Mouse (Mus musculus): Measurements from ENCODE around the gene Pcgf2. TPM values are rescaled to one million over a fixed set of nuclear protein-coding genes. Genes with fewer than 3 reads are reported as not detected.
"Not testable (repeated sequence)": the region's sequence is repeated elsewhere in the genome, so short reads cannot be mapped to it uniquely, and the experiment has no call there.

Pcgf2 gene
- polyA plus RNA-seq, 1 experiment from 2014 or later, result 22.6 TPM

DNA sequence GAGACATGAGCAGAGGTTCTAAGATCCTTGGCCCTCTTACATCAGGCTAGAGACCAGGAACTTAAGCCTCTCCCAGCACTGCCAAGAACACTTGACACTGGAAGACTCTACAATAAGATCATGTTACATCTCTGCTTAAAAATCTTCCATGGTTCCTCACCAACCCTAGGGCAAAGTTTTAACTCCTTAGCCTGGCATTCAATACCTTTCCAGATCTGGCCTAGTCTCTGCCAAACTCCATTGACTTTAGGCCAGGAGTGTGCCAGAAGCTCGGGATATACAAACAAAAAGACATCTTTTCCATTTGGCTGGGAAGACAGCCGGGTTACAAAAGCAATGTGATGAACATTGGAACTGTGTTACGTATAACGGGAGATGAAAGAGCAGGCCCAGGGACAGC is 37.3 kb upstream of the Pcgf2 start:
- 74% methylated on average over 4 of the region's 4 CpGs for WGBS

GRCm38 (mm10) chr11:97736645-97737044 is 36.3 kb upstream of the Pcgf2 start:
- Histone ChIP-seq H3K9me3 (no peaks in the 10 kb centered on the region), H3K9ac (no peak overlapping the region), H3K4me3 (no peak overlapping the region), H3K27me3 (no peaks in the 10 kb centered on the region), H3K36me3 (peaks cover 13% of the 10 kb centered on the region), H3K27ac (replicated peaks) (no peak overlapping the region), H3K4me1 (replicated peaks) (peaks cover 26% of the 10 kb centered on the region), H3K4me2 (no peak overlapping the region)
- WGBS, result 97% methylated on average over 5 of the region's 5 CpGs
- ATAC-seq (ENCODE audit: low read depth), result no peak

More for the DNA sequence above, 37.3 kb upstream of the Pcgf2 start:
- Histone ChIP-seq H3K4me3 (no peak overlapping the region), H3K27me3 (no peaks in the 10 kb centered on the region), H3K9ac (no peak overlapping the region), H3K36me3 (peaks cover 4% of the 10 kb centered on the region; the same call in 1 of the 2 replicates), H3K4me1 (replicated peaks) (peaks cover 33% of the 10 kb centered on the region), H3K27ac (replicated peaks) (no peak overlapping the region), H3K9me3 (no peaks in the 10 kb centered on the region), H3K4me2 (no peak overlapping the region)
- ATAC-seq (ENCODE audit: low read depth), result no peak

DNA sequence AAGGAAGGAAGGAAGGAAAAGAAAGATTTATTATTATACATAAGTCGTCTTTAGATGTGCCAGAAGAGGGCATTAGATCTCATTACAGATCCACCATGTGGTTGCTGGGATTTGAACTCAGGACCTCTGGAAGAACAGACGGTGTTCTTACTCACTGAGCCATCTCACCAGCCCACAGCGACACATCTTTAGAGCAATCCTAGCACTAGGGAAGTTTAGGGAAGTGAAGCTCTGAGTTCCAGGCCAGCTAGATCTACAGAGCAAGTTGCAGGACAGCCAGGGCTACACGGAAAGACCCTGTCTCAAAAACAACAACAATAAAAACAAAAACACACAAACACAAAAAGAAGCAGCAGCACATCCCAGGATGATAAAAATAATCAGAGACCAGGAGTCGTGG is 34.5 kb upstream of the Pcgf2 start:
- ATAC-seq (ENCODE audit: low read depth); H3K9me3 ChIP-seq: not testable (repeated sequence)

DNA sequence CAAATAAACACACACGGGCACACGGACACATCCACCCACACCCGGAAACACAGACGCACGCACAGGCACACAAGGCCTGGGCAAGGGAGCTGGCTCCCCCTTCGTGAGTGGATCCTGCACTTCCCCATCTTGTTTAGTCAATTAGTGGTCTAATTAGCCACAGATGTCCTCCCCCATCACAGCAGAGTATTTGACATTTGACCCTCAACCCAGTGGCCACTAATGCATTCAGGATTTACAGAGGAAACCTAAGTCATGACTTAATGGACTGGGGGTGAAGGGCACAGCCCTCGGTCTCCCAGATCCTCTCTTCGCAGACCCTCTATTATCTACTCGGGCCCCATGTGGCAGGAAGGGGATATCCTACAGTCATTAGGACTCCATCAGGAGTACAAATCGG is 33.4 kb upstream of the Pcgf2 start:
- WGBS, result 47% methylated on average over 10 of the region's 10 CpGs
- Histone ChIP-seq H3K4me1 (replicated peaks) (peaks cover 12% of the 10 kb centered on the region), H3K4me3 (no peak overlapping the region), H3K9ac (no peak overlapping the region), H3K4me2 (no peak overlapping the region), H3K27me3 (no peaks in the 10 kb centered on the region), H3K27ac (replicated peaks) (no peak overlapping the region; the same call in 1 of the 2 replicates), H3K36me3 (peaks cover 41% of the 10 kb centered on the region), H3K9me3 (no peaks in the 10 kb centered on the region)
- ATAC-seq (ENCODE audit: low read depth), result no peak

More for the DNA sequence above, 34.5 kb upstream of the Pcgf2 start:
- not testable (repeated sequence) for H3K4me2 ChIP-seq; H3K4me3 ChIP-seq; H3K27ac ChIP-seq (replicated peaks); H3K27me3 ChIP-seq; H3K9ac ChIP-seq
- Histone ChIP-seq H3K36me3 (peaks cover 30% of the 10 kb centered on the region), H3K4me1 (replicated peaks) (peaks cover 13% of the 10 kb centered on the region)
- 88% methylated on average over 5 of the region's 5 CpGs for WGBS

DNA sequence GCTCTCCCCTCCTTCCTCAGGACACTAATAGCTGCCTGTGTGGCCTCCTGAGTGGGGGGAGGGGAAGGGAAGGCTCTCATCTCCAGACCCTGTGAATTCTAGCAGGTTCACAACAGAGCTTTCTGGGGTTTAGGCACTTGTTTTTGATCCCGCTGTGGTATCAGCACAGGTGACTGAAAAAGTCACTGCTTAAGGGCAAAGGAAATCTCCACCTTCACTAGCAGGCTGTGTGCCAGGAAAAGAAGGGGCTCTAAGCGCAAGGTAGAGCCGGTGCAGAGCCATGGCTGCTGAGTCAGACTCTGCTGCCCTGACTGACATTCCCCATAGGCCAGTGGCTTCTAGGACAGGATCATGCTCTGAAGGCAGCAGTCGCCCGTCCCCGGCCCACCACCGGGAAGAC is 28.4 kb upstream of the Pcgf2 start:
- peaks cover 6% of the 10 kb centered on the region for H3K4me1 ChIP-seq (replicated peaks)
- WGBS, result 89% methylated on average over 7 of the region's 7 CpGs
- peaks cover 90% of the 10 kb centered on the region for H3K36me3 ChIP-seq
- no peak for ATAC-seq (ENCODE audit: low read depth)
- H3K27me3 ChIP-seq, result no peaks in the 10 kb centered on the region
- H3K9ac ChIP-seq, result no peak overlapping the region
- no peak overlapping the region for H3K4me2 ChIP-seq
- no peak overlapping the region for H3K27ac ChIP-seq (replicated peaks)
- H3K4me3 ChIP-seq, result no peak overlapping the region
- H3K9me3 ChIP-seq, result no peaks in the 10 kb centered on the region

GRCm38 (mm10) chr11:97728311-97728710 is 28.0 kb upstream of the Pcgf2 start:
- Histone ChIP-seq H3K27me3 (no peaks in the 10 kb centered on the region), H3K27ac (replicated peaks) (no peak overlapping the region), H3K4me1 (replicated peaks) (peaks cover 2% of the 10 kb centered on the region; the same call in 1 of the 2 replicates), H3K4me3 (no peak overlapping the region), H3K9ac (no peak overlapping the region), H3K36me3 (peaks cover 95% of the 10 kb centered on the region), H3K4me2 (no peak overlapping the region), H3K9me3 (no peaks in the 10 kb centered on the region)
- no peak for ATAC-seq (ENCODE audit: low read depth)
- WGBS, result 79% methylated on average over 7 of the region's 7 CpGs

DNA sequence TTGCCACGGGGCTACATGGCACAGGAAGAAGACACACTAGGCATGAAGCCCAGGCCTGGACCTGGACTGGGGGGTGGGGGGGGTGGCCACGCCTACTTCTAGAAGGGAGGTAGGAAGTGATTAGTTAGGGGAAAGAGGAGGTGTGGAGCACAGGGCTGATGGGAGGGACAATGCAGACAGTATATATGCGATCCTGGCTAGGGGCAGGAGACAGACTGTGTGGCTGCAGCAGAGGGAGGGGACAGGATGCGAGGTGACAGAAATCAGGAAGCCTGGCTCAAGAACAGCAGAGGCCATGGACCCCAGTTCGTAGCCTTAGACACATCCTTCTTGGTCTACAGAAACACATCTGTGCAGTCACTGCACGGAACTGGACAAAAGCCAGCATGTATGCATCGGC is 23.4 kb upstream of the Pcgf2 start:
- 83% methylated on average over 7 of the region's 7 CpGs for WGBS
- no peaks in the 10 kb centered on the region for H3K9me3 ChIP-seq
- H3K4me2 ChIP-seq, result no peak overlapping the region
- no peaks in the 10 kb centered on the region for H3K4me1 ChIP-seq (replicated peaks)
- no peaks in the 10 kb centered on the region for H3K27me3 ChIP-seq
- no peak overlapping the region for H3K4me3 ChIP-seq
- H3K9ac ChIP-seq, result no peak overlapping the region
- no peak for ATAC-seq (ENCODE audit: low read depth)
- H3K36me3 ChIP-seq, result peaks cover 99% of the 10 kb centered on the region
- no peak overlapping the region for H3K27ac ChIP-seq (replicated peaks)

DNA sequence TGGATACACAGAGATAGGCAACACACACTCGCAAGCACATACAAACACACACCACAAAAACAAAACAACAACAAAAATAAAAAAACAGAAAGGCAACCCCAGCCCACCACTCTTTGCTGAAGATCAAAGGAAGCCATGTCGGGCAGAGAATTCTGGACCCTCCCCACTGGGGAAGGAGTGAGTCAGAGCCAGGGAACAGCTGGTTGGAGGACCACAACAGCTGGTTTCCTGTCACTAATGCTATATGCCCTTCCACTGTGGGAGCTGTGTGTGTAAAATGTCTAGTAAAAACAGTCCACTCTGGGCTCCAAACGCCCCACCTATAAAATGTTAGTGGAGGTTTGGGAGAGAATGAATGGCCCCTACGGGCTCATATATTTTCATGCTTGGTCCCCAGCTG is 21.0 kb upstream of the Pcgf2 start:
- Histone ChIP-seq H3K4me1 (replicated peaks) (no peaks in the 10 kb centered on the region), H3K27ac (replicated peaks) (no peak overlapping the region), H3K36me3 (peaks cover 97% of the 10 kb centered on the region), H3K4me3 (no peak overlapping the region), H3K27me3 (no peaks in the 10 kb centered on the region), H3K4me2 (no peak overlapping the region), H3K9ac (no peak overlapping the region), H3K9me3 (no peaks in the 10 kb centered on the region)
- WGBS, result 93% methylated on average over 4 of the region's 4 CpGs
- ATAC-seq (ENCODE audit: low read depth), result no peak

GRCm38 (mm10) chr11:97719041-97719440 is 18.7 kb upstream of the Pcgf2 start:
- H3K9ac ChIP-seq, result no peak overlapping the region
- no peak for ATAC-seq (ENCODE audit: low read depth)
- no peak overlapping the region for H3K4me2 ChIP-seq
- no peaks in the 10 kb centered on the region for H3K4me1 ChIP-seq (replicated peaks)
- no peaks in the 10 kb centered on the region for H3K27me3 ChIP-seq
- H3K4me3 ChIP-seq, result no peak overlapping the region
- 89% methylated on average over 4 of the region's 4 CpGs for WGBS
- H3K9me3 ChIP-seq, result no peaks in the 10 kb centered on the region
- no peak overlapping the region for H3K27ac ChIP-seq (replicated peaks)
- H3K36me3 ChIP-seq, result peaks cover 96% of the 10 kb centered on the region

GRCm38 (mm10) chr11:97718281-97718860 is 18.1 kb upstream of the Pcgf2 start:
- peaks cover 96% of the 10 kb centered on the region for H3K36me3 ChIP-seq
- H3K4me3 ChIP-seq, result no peak overlapping the region
- no peak overlapping the region for H3K27ac ChIP-seq (replicated peaks)
- H3K4me2 ChIP-seq, result no peak overlapping the region
- no peaks in the 10 kb centered on the region for H3K9me3 ChIP-seq
- no peaks in the 10 kb centered on the region for H3K4me1 ChIP-seq (replicated peaks)
- H3K9ac ChIP-seq, result no peak overlapping the region
- no peaks in the 10 kb centered on the region for H3K27me3 ChIP-seq
- no peak for ATAC-seq (ENCODE audit: low read depth)
- WGBS, result 85% methylated on average over 15 of the region's 15 CpGs

GRCm38 (mm10) chr11:97717369-97718280 is 17.3 kb upstream of the Pcgf2 start:
- 91% methylated on average over 26 of the region's 26 CpGs for WGBS
- no peaks in the 10 kb centered on the region for H3K9me3 ChIP-seq

DNA sequence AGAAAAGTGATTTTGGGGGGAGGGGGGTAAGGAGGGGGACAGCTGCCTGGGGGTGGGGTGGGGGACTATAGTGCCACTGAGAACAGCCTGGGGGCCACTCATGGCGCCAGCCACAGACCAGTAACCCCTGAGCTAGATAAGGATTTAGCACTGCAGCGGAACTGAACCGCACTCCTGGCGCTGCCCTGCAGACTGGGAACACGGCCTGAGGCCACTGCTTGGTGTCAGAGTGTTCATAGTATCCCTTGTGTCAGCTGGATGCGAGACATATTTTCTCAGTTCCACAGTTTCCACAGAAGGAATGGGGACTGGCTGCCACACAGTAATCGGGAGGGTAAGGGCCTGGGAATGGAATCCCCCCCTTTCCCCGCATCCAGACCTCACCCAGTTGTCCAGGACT is 15.7 kb upstream of the Pcgf2 start:
- H3K9ac ChIP-seq, result no peak overlapping the region
- no peak overlapping the region for H3K27ac ChIP-seq (replicated peaks)
- no peaks in the 10 kb centered on the region for H3K27me3 ChIP-seq
- H3K4me2 ChIP-seq, result no peak overlapping the region
- ATAC-seq (ENCODE audit: low read depth), result no peak
- peaks cover 97% of the 10 kb centered on the region for H3K36me3 ChIP-seq
- H3K4me1 ChIP-seq (replicated peaks), result no peaks in the 10 kb centered on the region
- WGBS, result 88% methylated on average over 8 of the region's 8 CpGs
- no peaks in the 10 kb centered on the region for H3K9me3 ChIP-seq
- H3K4me3 ChIP-seq, result no peak overlapping the region

More at GRCm38 (mm10) chr11:97717369-97718280, 17.3 kb upstream of the Pcgf2 start:
- Histone ChIP-seq H3K4me1 (replicated peaks) (no peaks in the 10 kb centered on the region), H3K36me3 (peaks cover 97% of the 10 kb centered on the region), H3K4me3 (no peak overlapping the region), H3K4me2 (no peak overlapping the region), H3K9ac (no peak overlapping the region), H3K27me3 (no peaks in the 10 kb centered on the region), H3K27ac (replicated peaks) (no peak overlapping the region)
- no peak for ATAC-seq (ENCODE audit: low read depth)

All from neural tube, embryonic 13.5 days (tissue).